Mouse (Mus musculus): ENCODE data around the gene Taok1. TPM values are rescaled to one million over a fixed set of nuclear protein-coding genes. Genes with fewer than 3 reads are reported as not detected.

Gene Taok1
- polyA plus RNA-seq, 1 experiment = 6.9 TPM

DNA sequence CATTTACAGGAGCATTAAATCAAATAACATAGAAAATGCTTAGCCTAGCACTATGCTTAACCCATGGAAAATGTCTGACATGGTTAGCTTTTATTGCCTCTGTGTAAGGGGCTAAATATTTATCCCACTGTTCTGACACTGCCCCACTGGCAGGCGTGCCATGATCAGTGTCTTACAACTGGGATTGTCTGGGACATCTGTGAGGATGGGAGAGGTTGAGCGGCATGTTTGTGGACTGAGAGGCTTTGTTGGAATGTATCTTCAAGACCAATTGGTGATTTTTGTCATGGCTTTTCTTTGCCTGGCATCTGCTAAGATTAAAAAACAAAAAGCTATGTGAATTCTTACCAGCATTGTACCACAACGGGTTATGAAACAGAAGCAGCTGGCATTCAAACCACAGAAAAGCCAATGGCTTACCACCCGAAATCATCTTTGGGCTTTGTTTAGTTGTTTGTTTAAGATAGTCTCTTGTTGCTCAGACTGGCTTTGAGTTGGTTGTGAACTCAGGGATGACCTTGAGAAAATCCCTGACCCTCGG is 7.5 kb upstream of the Taok1 start:
- Histone ChIP-seq H3K4me3 (ENCODE audit: insufficient read depth, low read depth, low read length) (no peak overlapping the region), H3K27ac (ENCODE audit: insufficient read depth, low read depth, low read length) (no peak overlapping the region), H3K36me3 (ENCODE audit: control insufficient read depth, insufficient read depth, low read length) (no peaks in the 10 kb centered on the region), H3K4me1 (ENCODE audit: control insufficient read depth, insufficient read depth, low read length) (no peaks in the 10 kb centered on the region), H3K27me3 (replicated peaks; ENCODE audit: control insufficient read depth, insufficient read depth, low read length) (no peaks in the 10 kb centered on the region)
- TF ChIP-seq POLR2A (IDR thresholded peaks at IDR 0.05; ENCODE audit: low read depth, low read length) (no peak), CTCF (conservative IDR thresholded peaks at IDR 0.05; ENCODE audit: insufficient read depth, insufficient read length, low read depth, low read length) (no peak)
- DNase-seq = no peak
- WGBS = 84% methylated on average over 5 of the region's 5 CpGs

- peak overlapping the region; percentile 71 for H3K4me3 ChIP-seq (ENCODE audit: insufficient read depth, low read depth, low read length)
- no peaks in the 10 kb centered on the region for H3K36me3 ChIP-seq (ENCODE audit: control insufficient read depth, insufficient read depth, low read length)
- under 1% methylated on average over 47 of the region's 48 CpGs for WGBS
- H3K27ac ChIP-seq (ENCODE audit: insufficient read depth, low read depth, low read length) = peak overlapping the region; percentile 94
- TF ChIP-seq POLR2A (IDR thresholded peaks at IDR 0.05; ENCODE audit: low read depth, low read length) = no peak
- TF ChIP-seq CTCF (conservative IDR thresholded peaks at IDR 0.05; ENCODE audit: insufficient read depth, insufficient read length, low read depth, low read length) = no peak
- peak; percentile 62 for DNase-seq
- no peaks in the 10 kb centered on the region for H3K27me3 ChIP-seq (replicated peaks; ENCODE audit: control insufficient read depth, insufficient read depth, low read length)
- no peaks in the 10 kb centered on the region for H3K4me1 ChIP-seq (ENCODE audit: control insufficient read depth, insufficient read depth, low read length)
Measured at GRCm38 (mm10) chr11:77606835-77607537, 629 bp downstream of the Taok1 start.

GRCm38 (mm10) chr11:77606469-77606834 is 1.2 kb downstream of the Taok1 start:
- Histone ChIP-seq H3K4me1 (ENCODE audit: control insufficient read depth, insufficient read depth, low read length) (no peaks in the 10 kb centered on the region), H3K36me3 (ENCODE audit: control insufficient read depth, insufficient read depth, low read length) (no peaks in the 10 kb centered on the region), H3K4me3 (ENCODE audit: insufficient read depth, low read depth, low read length) (peak overlapping the region; percentile 71), H3K27ac (ENCODE audit: insufficient read depth, low read depth, low read length) (no peak overlapping the region; the same call in 1 of the 2 replicates), H3K27me3 (replicated peaks; ENCODE audit: control insufficient read depth, insufficient read depth, low read length) (no peaks in the 10 kb centered on the region)
- WGBS = 2% methylated on average over 6 of the region's 6 CpGs
- DNase-seq = no peak
- TF ChIP-seq POLR2A (IDR thresholded peaks at IDR 0.05; ENCODE audit: low read depth, low read length) (no peak), CTCF (conservative IDR thresholded peaks at IDR 0.05; ENCODE audit: insufficient read depth, insufficient read length, low read depth, low read length) (no peak)

DNA sequence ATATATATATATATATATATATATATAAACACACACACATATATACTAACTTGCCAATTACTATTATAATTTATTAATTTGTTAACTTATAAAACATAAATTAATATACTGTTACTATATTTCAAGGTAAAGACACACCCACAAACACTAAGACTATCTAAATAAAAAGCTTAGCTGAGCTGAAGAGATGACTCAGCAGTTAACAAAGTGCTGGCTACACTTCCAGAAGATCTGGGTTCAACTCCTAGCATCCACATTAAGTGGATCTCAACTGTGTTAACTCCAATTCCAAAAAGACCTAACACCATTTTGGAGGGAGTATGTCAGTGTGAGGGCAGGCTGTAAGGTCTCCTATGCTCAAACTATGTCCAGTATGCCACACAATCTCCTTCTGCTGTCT is 10.3 kb downstream of the Taok1 start:
- no peak for DNase-seq
- Histone ChIP-seq H3K36me3 (ENCODE audit: control insufficient read depth, insufficient read depth, low read length) (no peaks in the 10 kb centered on the region; the same call in 1 of the 2 replicates), H3K27ac (ENCODE audit: insufficient read depth, low read depth, low read length) (no peak overlapping the region), H3K27me3 (replicated peaks; ENCODE audit: control insufficient read depth, insufficient read depth, low read length) (no peaks in the 10 kb centered on the region), H3K4me1 (ENCODE audit: control insufficient read depth, insufficient read depth, low read length) (no peaks in the 10 kb centered on the region), H3K4me3 (ENCODE audit: insufficient read depth, low read depth, low read length) (no peak overlapping the region)
- TF ChIP-seq POLR2A (IDR thresholded peaks at IDR 0.05; ENCODE audit: low read depth, low read length) (no peak), CTCF (conservative IDR thresholded peaks at IDR 0.05; ENCODE audit: insufficient read depth, insufficient read length, low read depth, low read length) (no peak)

GRCm38 (mm10) chr11:77591388-77591787 is 16.2 kb downstream of the Taok1 start:
- H3K36me3 ChIP-seq (ENCODE audit: control insufficient read depth, insufficient read depth, low read length) = no peaks in the 10 kb centered on the region
- no peak overlapping the region for H3K27ac ChIP-seq (ENCODE audit: insufficient read depth, low read depth, low read length)
- TF ChIP-seq POLR2A (IDR thresholded peaks at IDR 0.05; ENCODE audit: low read depth, low read length) (no peak), CTCF (conservative IDR thresholded peaks at IDR 0.05; ENCODE audit: insufficient read depth, insufficient read length, low read depth, low read length) (no peak)
- 73% methylated on average over 2 of the region's 2 CpGs for WGBS
- DNase-seq = no peak
- H3K4me3 ChIP-seq (ENCODE audit: insufficient read depth, low read depth, low read length) = no peak overlapping the region
- H3K4me1 ChIP-seq (ENCODE audit: control insufficient read depth, insufficient read depth, low read length) = no peaks in the 10 kb centered on the region
- H3K27me3 ChIP-seq (replicated peaks; ENCODE audit: control insufficient read depth, insufficient read depth, low read length) = no peaks in the 10 kb centered on the region

GRCm38 (mm10) chr11:77590801-77591200 is 16.8 kb downstream of the Taok1 start:
- no peaks in the 10 kb centered on the region for H3K27me3 ChIP-seq (replicated peaks; ENCODE audit: control insufficient read depth, insufficient read depth, low read length)
- TF ChIP-seq CTCF (conservative IDR thresholded peaks at IDR 0.05; ENCODE audit: insufficient read depth, insufficient read length, low read depth, low read length) = no peak
- WGBS = 91% methylated on average over 2 of the region's 2 CpGs
- no peak overlapping the region for H3K27ac ChIP-seq (ENCODE audit: insufficient read depth, low read depth, low read length)
- no peak overlapping the region for H3K4me3 ChIP-seq (ENCODE audit: insufficient read depth, low read depth, low read length)
- H3K4me1 ChIP-seq (ENCODE audit: control insufficient read depth, insufficient read depth, low read length) = no peaks in the 10 kb centered on the region
- no peaks in the 10 kb centered on the region for H3K36me3 ChIP-seq (ENCODE audit: control insufficient read depth, insufficient read depth, low read length)
- no peak for DNase-seq

DNA sequence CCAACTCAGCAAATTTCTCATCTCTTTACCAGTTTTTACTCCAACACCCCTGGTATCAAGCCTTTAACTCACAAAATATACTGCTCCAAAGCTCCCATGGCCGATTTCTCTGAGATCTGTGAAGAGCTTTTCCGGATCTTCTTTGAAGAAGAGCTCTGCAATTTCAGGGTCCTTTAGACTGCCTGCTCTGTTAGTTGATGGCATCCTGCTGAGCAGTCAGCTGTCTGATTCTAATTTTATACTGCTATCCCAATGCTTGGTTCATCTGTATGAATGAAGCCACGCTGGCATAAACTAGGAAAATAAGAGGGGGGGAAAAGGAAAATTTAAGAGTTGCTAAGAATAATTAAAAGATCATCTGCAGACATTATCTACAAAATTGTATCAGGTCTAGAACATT is 22.4 kb downstream of the Taok1 start:
- DNase-seq = no peak
- Histone ChIP-seq H3K36me3 (ENCODE audit: control insufficient read depth, insufficient read depth, low read length) (peaks cover 8% of the 10 kb centered on the region), H3K4me3 (ENCODE audit: insufficient read depth, low read depth, low read length) (no peak overlapping the region), H3K27me3 (replicated peaks; ENCODE audit: control insufficient read depth, insufficient read depth, low read length) (no peaks in the 10 kb centered on the region), H3K27ac (ENCODE audit: insufficient read depth, low read depth, low read length) (no peak overlapping the region), H3K4me1 (ENCODE audit: control insufficient read depth, insufficient read depth, low read length) (no peaks in the 10 kb centered on the region)
- TF ChIP-seq POLR2A (IDR thresholded peaks at IDR 0.05; ENCODE audit: low read depth, low read length) (no peak), CTCF (conservative IDR thresholded peaks at IDR 0.05; ENCODE audit: insufficient read depth, insufficient read length, low read depth, low read length) (no peak)
- 91% methylated on average over 3 of the region's 3 CpGs for WGBS
